Mouse (Mus musculus) ES-E14 (cell line): ENCODE data around the gene Lhpp. TPM values are rescaled to one million over a fixed set of nuclear protein-coding genes. Genes with fewer than 3 reads are reported as not detected.
A peak's percentile ranks its signal among the peaks of the same experiment; 100 is the strongest.

Experiments
- DNase-seq: peaks from one replicate; pipeline ENCODE4 v3.0.0-alpha.2; 2013; ENCODE audit warnings: low read depth, low spot score
- H3K27ac ChIP-seq: 2 replicates; pipeline ENCODE4 v1.5.1; 2012; ENCODE audit warnings: low read depth, mild to moderate bottlenecking, low read length, moderate library complexity, mixed read lengths; ENCODE audit not compliant: poor library complexity, insufficient read depth, severe bottlenecking
- H3K36me3 ChIP-seq: 2 replicates; pipeline ENCODE4 v1.6.1; 2012; ENCODE audit warnings: mild to moderate bottlenecking, low read length, moderate library complexity, mixed read lengths; ENCODE audit not compliant: control insufficient read depth, poor library complexity, insufficient read depth, severe bottlenecking
- H3K4me1 ChIP-seq, 2 experiments: fragments of 150-350 bp in 1 of 2; sonication (generic) in 1 of 2; 2 replicates each; pipeline ENCODE4 v1.6.1; 2012; ENCODE audit warnings: low read length in 2 of 2, mild to moderate bottlenecking in 1 of 2, mixed read lengths in 1 of 2; ENCODE audit not compliant: control insufficient read depth in 2 of 2, insufficient read depth in 2 of 2, poor library complexity in 1 of 2
- H3K4me3 ChIP-seq, 2 experiments: fragments of 150-350 bp in 1 of 2; sonication (generic) in 1 of 2; 2 replicates each; pipeline ENCODE4 v1.5.1; 2012; ENCODE audit warnings: low read length in 2 of 2, low read depth in 1 of 2, mild to moderate bottlenecking in 1 of 2, mixed read lengths in 1 of 2; ENCODE audit not compliant: insufficient read depth in 1 of 2, poor library complexity in 1 of 2, severe bottlenecking in 1 of 2
- H3K9ac ChIP-seq: 2 replicates; pipeline ENCODE4 v1.6.1; 2012; ENCODE audit warnings: low read depth, mild to moderate bottlenecking, low read length, mixed read lengths; ENCODE audit not compliant: poor library complexity, insufficient read depth, severe bottlenecking
- H3K9me3 ChIP-seq: fragments of 150-350 bp; sonication (generic); 2 replicates; pipeline ENCODE4 v1.6.1; 2012; ENCODE audit warnings: low read depth, mild to moderate bottlenecking, low read length; ENCODE audit not compliant: control insufficient read depth, insufficient read depth
- CHD2 ChIP-seq: IDR thresholded peaks from 2 replicates; pipeline ENCODE4 v1.6.1; 2014; ENCODE audit warnings: mild to moderate bottlenecking, low read depth, low read length, inconsistent platforms
- HCFC1 ChIP-seq: IDR thresholded peaks from 2 replicates; pipeline ENCODE4 v1.6.1; 2012; ENCODE audit warnings: low read length, inconsistent platforms, borderline replicate concordance; ENCODE audit not compliant: insufficient read depth
- MAFK ChIP-seq: IDR thresholded peaks from 2 replicates; pipeline ENCODE4 v1.6.1; 2014; ENCODE audit warnings: mild to moderate bottlenecking, low read depth, low read length, inconsistent platforms; ENCODE audit not compliant: insufficient read depth
- ZC3H11A ChIP-seq: IDR thresholded peaks from 2 replicates; pipeline ENCODE4 v1.6.1; 2012; ENCODE audit warnings: low read depth, mild to moderate bottlenecking, inconsistent platforms, low read length, borderline replicate concordance
- ZNF384 ChIP-seq: IDR thresholded peaks from 2 replicates; pipeline ENCODE4 v1.6.1; 2012; ENCODE audit warnings: low read depth, low read length, inconsistent platforms
- in situ Hi-C, 2 experiments: fragments of 600-800 bp; cut with MboI; formaldehyde crosslinking; loops; one replicate each; pipeline ENCODE4 v1.15.1; 2025; ENCODE audit warnings: low sequenced_read_pairs in 2 of 2, inconsistent platforms in 1 of 2; ENCODE audit not compliant: unreplicated experiment in 2 of 2
- total RNA-seq: library from RNA; depleted of rRNA; stranded (reverse); fragments of 300-350 nt; gene quantifications from 2 replicates; pipeline ENCODE4 v1.2.3, GENCODE M21; 2012

The Lhpp gene
- total RNA-seq, 1 experiment: 11.9 TPM

- TF ChIP-seq MAFK (no peak), CHD2 (no peak), ZNF384 (no peak), HCFC1 (no peak), ZC3H11A (no peak)
- no peaks in the 10 kb centered on the region for H3K36me3 ChIP-seq
- no peak overlapping the region for H3K9ac ChIP-seq
- H3K4me1 ChIP-seq: peaks cover 0 to 4% of the 10 kb centered on the region in 2 experiments; a peak in 1 of 4 replicates
- no peak overlapping the region for H3K4me3 ChIP-seq
- H3K27ac ChIP-seq: no peak overlapping the region
- DNase-seq: no peak
- in situ Hi-C loops: no loop called here
- no peaks in the 10 kb centered on the region for H3K9me3 ChIP-seq
These were observed 93.3 kb downstream of the Lhpp start for GRCm38 (mm10) chr7:132703515-132704309.

DNA sequence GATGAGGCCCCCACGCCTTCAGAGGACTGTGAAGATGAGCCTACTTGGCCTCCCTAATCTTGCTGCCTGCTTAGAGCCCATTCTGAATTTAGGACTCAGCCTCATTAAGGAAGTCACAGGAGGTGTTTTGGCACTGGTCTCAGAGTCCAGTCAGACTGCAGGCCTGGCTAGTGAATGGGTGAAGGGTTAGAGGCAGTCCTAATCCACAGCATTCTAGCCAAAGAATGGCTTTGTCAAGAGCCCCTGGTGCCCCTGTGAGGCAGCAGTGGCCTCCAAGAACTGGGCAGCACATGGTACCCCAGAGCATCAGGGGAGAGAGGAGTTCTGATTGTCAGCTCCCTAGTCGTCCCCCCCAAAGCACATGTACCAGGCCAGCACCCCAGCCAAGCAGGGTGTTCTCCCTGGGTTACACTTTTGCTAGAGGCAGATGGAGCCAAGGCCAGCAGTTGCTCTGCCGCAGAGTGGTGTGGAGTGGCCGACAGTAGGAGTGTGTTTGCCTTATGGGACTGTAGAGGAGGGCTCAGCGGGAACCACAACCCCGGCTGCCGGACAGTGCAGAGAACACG lies 94.0 kb downstream of the Lhpp start:
- no peak for DNase-seq
- no peak for TF ChIP-seq ZNF384
- TF ChIP-seq HCFC1: no peak
- TF ChIP-seq MAFK: no peak
- TF ChIP-seq ZC3H11A: no peak
- no peak for TF ChIP-seq CHD2
- H3K9ac ChIP-seq: no peak overlapping the region
- H3K36me3 ChIP-seq: no peaks in the 10 kb centered on the region
- H3K4me3 ChIP-seq: no peak overlapping the region
- in situ Hi-C loops: no loop called here
- peaks cover 0 to 4% of the 10 kb centered on the region in 2 experiments; a peak in 1 of 4 replicates for H3K4me1 ChIP-seq
- H3K9me3 ChIP-seq: no peaks in the 10 kb centered on the region
- H3K27ac ChIP-seq: no peak overlapping the region

- peak; percentile 24 for DNase-seq
- Histone ChIP-seq H3K36me3 (no peaks in the 10 kb centered on the region), H3K9me3 (no peaks in the 10 kb centered on the region), H3K4me3 (no peak overlapping the region), H3K27ac (no peak overlapping the region), H3K4me1 (peaks cover 0 to 2% of the 10 kb centered on the region in 2 experiments; a peak in 1 of 4 replicates), H3K9ac (no peak overlapping the region)
- in situ Hi-C loops: no loop called here
- TF ChIP-seq ZC3H11A (no peak), ZNF384 (no peak)
These were observed 94.7 kb downstream of the Lhpp start for GRCm38 (mm10) chr7:132705130-132705529.

DNA sequence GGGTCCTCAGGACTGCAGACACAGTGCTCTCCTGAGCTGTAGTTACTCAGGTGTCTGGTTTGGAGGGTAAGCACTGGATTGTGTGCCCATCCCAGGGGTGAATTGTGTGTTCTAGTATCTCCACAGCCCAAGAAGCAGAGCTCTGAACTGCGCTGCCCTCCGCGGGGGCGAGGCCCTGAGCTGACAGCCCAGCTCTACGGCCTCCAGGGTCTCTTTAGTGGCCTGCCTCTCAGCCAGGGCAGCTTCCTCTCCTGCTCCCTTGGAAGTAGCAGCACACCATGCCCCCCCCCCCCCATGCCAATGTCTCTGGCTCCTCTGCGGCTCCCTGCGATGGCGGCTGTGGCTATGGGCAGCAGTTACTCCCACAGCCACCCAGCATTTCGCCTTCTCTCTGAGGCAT lies 101.1 kb downstream of the Lhpp start:
- in situ Hi-C loops: no loop called here
- H3K36me3 ChIP-seq: no peaks in the 10 kb centered on the region

More for the DNA sequence above, 101.1 kb downstream of the Lhpp start:
- Histone ChIP-seq H3K9ac (no peak overlapping the region), H3K9me3 (no peaks in the 10 kb centered on the region), H3K27ac (no peak overlapping the region), H3K4me3 (peak overlapping the region; percentile 16 to 23; a peak in 2 of 4 replicates), H3K4me1 (peaks cover 2% of the 10 kb centered on the region in 2 experiments; a peak in 1 of 4 replicates)
- no peak for TF ChIP-seq HCFC1
- no peak for TF ChIP-seq ZC3H11A
- no peak for TF ChIP-seq ZNF384
- no peak for TF ChIP-seq CHD2
- TF ChIP-seq MAFK: no peak
- no peak for DNase-seq
